Mouse (Mus musculus): ENCODE results near the gene Stx1a. TPM values are rescaled to one million over a fixed set of nuclear protein-coding genes. Genes with fewer than 3 reads are reported as not detected.

The Stx1a gene
- polyA plus RNA-seq, 1 experiment from 2014 or later: 13.3 TPM

GRCm38 (mm10) chr5:135009590-135010319 is 13.5 kb upstream of the Stx1a start:
- H3K4me1 ChIP-seq: peaks cover 48% of the 10 kb centered on the region
- peak overlapping the region; percentile 70 for H3K4me3 ChIP-seq
- 0 out of 2 replicates have a peak, but pooled peaks cover 4% of the 10 kb centered on the region for H3K36me3 ChIP-seq
- under 1% methylated on average over 37 of the region's 37 CpGs for WGBS
- H3K27me3 ChIP-seq (ENCODE audit: low read depth, poor library complexity, severe bottlenecking): peaks cover 30% of the 10 kb centered on the region
- H3K27ac ChIP-seq (replicated peaks): peak overlapping the region; percentile 90
- DNase-seq (ENCODE audit: low spot score): peak; percentile 90
- no peaks in the 10 kb centered on the region for H3K9me3 ChIP-seq (replicated peaks)

GRCm38 (mm10) chr5:135010320-135010709 is 13.0 kb upstream of the Stx1a start:
- Histone ChIP-seq H3K4me3 (peak overlapping the region; percentile 70), H3K36me3 (0 out of 2 replicates have a peak, but pooled peaks cover 4% of the 10 kb centered on the region), H3K9me3 (replicated peaks) (no peaks in the 10 kb centered on the region), H3K27me3 (ENCODE audit: low read depth, poor library complexity, severe bottlenecking) (peaks cover 30% of the 10 kb centered on the region), H3K27ac (replicated peaks) (peak overlapping the region; percentile 90), H3K4me1 (peaks cover 49% of the 10 kb centered on the region)
- 63% methylated on average over 7 of the region's 7 CpGs for WGBS
- no peak for DNase-seq (ENCODE audit: low spot score)

GRCm38 (mm10) chr5:135010841-135011743 is 12.2 kb upstream of the Stx1a start:
- Histone ChIP-seq H3K4me1 (peaks cover 54% of the 10 kb centered on the region), H3K9me3 (replicated peaks) (no peaks in the 10 kb centered on the region), H3K27me3 (ENCODE audit: low read depth, poor library complexity, severe bottlenecking) (peaks cover 30% of the 10 kb centered on the region), H3K27ac (replicated peaks) (0 out of 2 replicates have a peak overlapping the region, but pooled peaks have one; percentile 33), H3K36me3 (0 out of 2 replicates have a peak, but pooled peaks cover 4% of the 10 kb centered on the region), H3K4me3 (peak overlapping the region; percentile 70; the same call in 1 of the 2 replicates)
- WGBS: 76% methylated on average over 25 of the region's 25 CpGs
- DNase-seq (ENCODE audit: low spot score): no peak

GRCm38 (mm10) chr5:135011809-135012613 is 11.3 kb upstream of the Stx1a start:
- no peaks in the 10 kb centered on the region for H3K9me3 ChIP-seq (replicated peaks)
- DNase-seq (ENCODE audit: low spot score): no peak
- H3K27me3 ChIP-seq (ENCODE audit: low read depth, poor library complexity, severe bottlenecking): peaks cover 29% of the 10 kb centered on the region
- 0 out of 2 replicates have a peak, but pooled peaks cover 4% of the 10 kb centered on the region for H3K36me3 ChIP-seq
- H3K4me3 ChIP-seq: peak overlapping the region; percentile 35
- WGBS: 21% methylated on average over 26 of the region's 26 CpGs
- peak overlapping the region; percentile 33 for H3K27ac ChIP-seq (replicated peaks)
- H3K4me1 ChIP-seq: peaks cover 54% of the 10 kb centered on the region

- Histone ChIP-seq H3K9me3 (replicated peaks) (no peaks in the 10 kb centered on the region), H3K36me3 (0 out of 2 replicates have a peak, but pooled peaks cover 4% of the 10 kb centered on the region), H3K27ac (replicated peaks) (peak overlapping the region; percentile 33; the same call in 1 of the 2 replicates), H3K27me3 (ENCODE audit: low read depth, poor library complexity, severe bottlenecking) (peaks cover 21% of the 10 kb centered on the region), H3K4me3 (peak overlapping the region; percentile 35), H3K4me1 (peaks cover 51% of the 10 kb centered on the region)
- DNase-seq (ENCODE audit: low spot score): peak; percentile 79
- 7% methylated on average over 16 of the region's 16 CpGs for WGBS
Measured at GRCm38 (mm10) chr5:135012671-135013441, 10.4 kb upstream of the Stx1a start.

- peak; percentile 77 for DNase-seq (ENCODE audit: low spot score)
- WGBS: 14% methylated on average over 7 of the region's 7 CpGs
- H3K27me3 ChIP-seq (ENCODE audit: low read depth, poor library complexity, severe bottlenecking): peaks cover 21% of the 10 kb centered on the region
- H3K36me3 ChIP-seq: 0 out of 2 replicates have a peak, but pooled peaks cover 4% of the 10 kb centered on the region
- no peaks in the 10 kb centered on the region for H3K9me3 ChIP-seq (replicated peaks)
- H3K4me1 ChIP-seq: peaks cover 33% of the 10 kb centered on the region
- no peak overlapping the region for H3K27ac ChIP-seq (replicated peaks)
- no peak overlapping the region for H3K4me3 ChIP-seq
Measured at GRCm38 (mm10) chr5:135015497-135015896, 7.8 kb upstream of the Stx1a start.

GRCm38 (mm10) chr5:135016224-135016759 is 7.0 kb upstream of the Stx1a start:
- Histone ChIP-seq H3K36me3 (0 out of 2 replicates have a peak, but pooled peaks cover 2% of the 10 kb centered on the region), H3K27me3 (ENCODE audit: low read depth, poor library complexity, severe bottlenecking) (peaks cover 15% of the 10 kb centered on the region), H3K27ac (replicated peaks) (no peak overlapping the region), H3K9me3 (replicated peaks) (no peaks in the 10 kb centered on the region), H3K4me3 (no peak overlapping the region), H3K4me1 (peaks cover 25% of the 10 kb centered on the region)
- DNase-seq (ENCODE audit: low spot score): no peak
- WGBS: 57% methylated on average over 4 of the region's 4 CpGs

- Histone ChIP-seq H3K9me3 (replicated peaks) (no peaks in the 10 kb centered on the region), H3K36me3 (no peaks in the 10 kb centered on the region), H3K4me3 (no peak overlapping the region), H3K4me1 (peaks cover 27% of the 10 kb centered on the region), H3K27me3 (ENCODE audit: low read depth, poor library complexity, severe bottlenecking) (peaks cover 17% of the 10 kb centered on the region), H3K27ac (replicated peaks) (no peak overlapping the region)
- WGBS: 84% methylated on average over 6 of the region's 6 CpGs
- DNase-seq (ENCODE audit: low spot score): no peak
Measured at GRCm38 (mm10) chr5:135021814-135022213, 1.5 kb upstream of the Stx1a start.

- DNase-seq (ENCODE audit: low spot score): no peak
Measured at GRCm38 (mm10) chr5:135024665-135025224, 1.5 kb downstream of the Stx1a start.

GRCm38 (mm10) chr5:135025899-135026298 is 2.6 kb downstream of the Stx1a start:
- 0 out of 2 replicates have a peak overlapping the region, but pooled peaks have one; percentile 5 for H3K4me3 ChIP-seq
- no peaks in the 10 kb centered on the region for H3K9me3 ChIP-seq (replicated peaks)
- no peak overlapping the region for H3K27ac ChIP-seq (replicated peaks)
- 0 out of 2 replicates have a peak, but pooled peaks cover 3% of the 10 kb centered on the region for H3K36me3 ChIP-seq
- H3K4me1 ChIP-seq: peaks cover 36% of the 10 kb centered on the region
- WGBS: 17% methylated on average over 7 of the region's 7 CpGs
- H3K27me3 ChIP-seq (ENCODE audit: low read depth, poor library complexity, severe bottlenecking): peaks cover 17% of the 10 kb centered on the region
- DNase-seq (ENCODE audit: low spot score): no peak

More at GRCm38 (mm10) chr5:135024665-135025224, 1.5 kb downstream of the Stx1a start:
- H3K27me3 ChIP-seq (ENCODE audit: low read depth, poor library complexity, severe bottlenecking): peaks cover 17% of the 10 kb centered on the region
- H3K4me1 ChIP-seq: peaks cover 36% of the 10 kb centered on the region
- peak overlapping the region; percentile 75 for H3K4me3 ChIP-seq
- no peaks in the 10 kb centered on the region for H3K9me3 ChIP-seq (replicated peaks)
- no peak overlapping the region for H3K27ac ChIP-seq (replicated peaks)
- H3K36me3 ChIP-seq: no peaks in the 10 kb centered on the region
- WGBS: 80% methylated on average over 11 of the region's 11 CpGs
